Mouse (Mus musculus) inflammation-experienced regulatory T-cells, adult 6 months (primary cell): ENCODE data around the gene Gm20388. TPM values are rescaled to one million over a fixed set of nuclear protein-coding genes. Genes with fewer than 3 reads are reported as not detected.
"Not testable (repeated sequence)": the region's sequence is repeated elsewhere in the genome, so short reads cannot be mapped to it uniquely, and the experiment has no call there.

Experiments
- ATAC-seq: one replicate; pipeline ENCODE4 v1.8.0; 2017
- polyA plus RNA-seq, 3 experiments: library from polyadenylated mRNA; unstranded; fragments of 100-300 nt; shearing (Covaris generic); gene quantifications; one replicate each; pipeline ENCODE4 v1.2.1; 2017

The Gm20388 gene
- polyA plus RNA-seq, 3 experiments from 2014 or later: 10.8 to 14.1 (median 11.8) TPM

- ATAC-seq: no peak
Observed at GRCm38 (mm10) chr8:123255170-123255569, 3344.5 kb downstream of the Gm20388 start.

DNA sequence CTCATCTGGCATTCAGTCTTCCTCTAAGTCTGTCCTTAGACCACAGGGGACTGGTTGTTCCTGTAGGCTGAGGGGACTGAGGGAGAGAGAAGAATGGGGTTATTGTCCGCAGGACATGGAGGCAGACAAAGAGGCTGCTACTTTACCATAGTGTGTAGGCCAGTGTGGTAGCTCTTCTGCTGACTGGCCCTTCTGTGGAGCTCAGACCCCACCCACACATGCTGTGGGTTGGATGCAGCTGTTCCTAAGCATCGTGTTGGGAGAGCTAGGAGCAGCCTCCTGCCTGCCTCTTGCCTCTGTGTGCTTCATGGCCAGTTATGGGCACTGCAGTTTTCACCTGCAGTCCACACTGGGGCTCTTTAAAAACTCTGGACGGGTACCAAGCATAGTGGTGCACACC is 3346.5 kb downstream of the Gm20388 start:
- no peak for ATAC-seq

GRCm38 (mm10) chr8:123257593-123257992 is 3347.0 kb downstream of the Gm20388 start:
- not testable (repeated sequence) for ATAC-seq

DNA sequence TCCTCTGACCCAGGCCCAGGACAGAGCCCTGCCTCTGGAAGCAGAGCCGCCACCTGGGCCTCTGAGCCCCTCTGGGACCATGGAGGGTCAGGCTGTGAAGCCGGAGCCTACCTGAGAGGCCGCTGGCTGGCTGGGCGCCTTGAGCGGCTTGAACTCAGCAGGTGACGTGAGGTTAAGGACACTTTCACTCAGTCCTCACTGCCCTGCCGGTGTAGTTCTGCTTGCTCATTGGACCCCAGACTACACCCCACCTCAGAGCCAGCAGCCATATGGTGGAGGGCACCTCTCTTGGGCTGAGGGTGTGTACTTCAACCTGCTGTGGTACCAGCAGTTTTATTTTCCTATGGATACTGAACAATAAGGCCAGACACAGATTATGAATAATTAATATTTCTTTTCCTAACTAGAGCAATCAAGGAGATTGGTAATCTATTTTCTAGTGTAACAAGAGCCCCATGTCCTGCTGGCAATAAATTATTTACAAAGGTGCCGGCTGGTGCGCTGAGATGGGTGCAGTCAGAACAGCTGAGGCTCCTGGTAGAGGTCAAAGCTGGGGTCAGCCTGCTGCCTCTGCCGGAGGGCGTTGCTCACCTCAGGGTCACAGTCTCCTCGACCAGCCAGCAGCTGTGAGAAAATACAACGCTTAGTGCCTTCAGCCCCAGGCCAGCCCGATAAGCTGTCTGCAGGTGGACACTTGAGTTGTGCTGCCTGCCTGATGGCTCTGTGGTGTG is 3357.4 kb downstream of the Gm20388 start:
- no peak for ATAC-seq

DNA sequence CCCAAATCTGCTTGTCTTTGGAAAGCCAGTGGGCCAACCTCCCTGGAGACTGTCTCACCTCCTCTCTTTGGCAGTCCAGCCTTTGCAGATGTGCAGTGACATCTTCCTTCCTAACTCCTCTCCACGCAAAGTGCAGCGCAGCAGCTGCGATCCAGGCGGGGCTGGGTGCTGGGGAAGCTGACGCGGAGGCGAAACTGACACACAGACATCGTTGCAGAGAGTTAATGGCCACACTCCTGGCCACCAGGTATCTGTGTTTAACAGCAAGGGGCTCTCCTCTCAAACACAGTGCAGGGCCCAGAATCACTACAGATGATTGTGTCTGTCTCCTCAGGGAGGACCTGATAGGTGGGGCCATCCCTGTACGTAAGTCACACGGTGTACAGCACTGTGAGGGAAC is 3360.5 kb downstream of the Gm20388 start:
- no peak for ATAC-seq

DNA sequence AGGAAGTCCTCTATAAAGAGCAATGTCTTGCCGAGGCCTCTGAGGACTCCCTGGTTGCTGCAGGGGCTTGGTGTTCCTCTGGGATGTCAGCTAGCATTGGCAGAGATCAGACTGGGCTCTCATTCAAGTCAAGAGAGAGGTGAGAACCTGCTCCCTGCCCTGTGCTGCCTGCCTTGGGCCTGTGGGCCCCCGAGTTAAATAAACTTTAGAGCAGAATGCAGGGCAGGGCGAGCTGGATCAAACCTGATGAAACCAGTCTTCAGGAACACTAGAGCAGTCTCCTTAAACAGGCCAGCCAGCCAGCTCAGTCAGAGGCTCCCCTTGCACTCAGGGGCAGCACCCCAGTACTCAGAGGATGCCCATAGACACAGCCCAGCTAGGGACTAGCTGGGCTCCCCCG is 3361.3 kb downstream of the Gm20388 start:
- no peak for ATAC-seq

GRCm38 (mm10) chr8:123274447-123274846 is 3363.8 kb downstream of the Gm20388 start:
- no peak for ATAC-seq

DNA sequence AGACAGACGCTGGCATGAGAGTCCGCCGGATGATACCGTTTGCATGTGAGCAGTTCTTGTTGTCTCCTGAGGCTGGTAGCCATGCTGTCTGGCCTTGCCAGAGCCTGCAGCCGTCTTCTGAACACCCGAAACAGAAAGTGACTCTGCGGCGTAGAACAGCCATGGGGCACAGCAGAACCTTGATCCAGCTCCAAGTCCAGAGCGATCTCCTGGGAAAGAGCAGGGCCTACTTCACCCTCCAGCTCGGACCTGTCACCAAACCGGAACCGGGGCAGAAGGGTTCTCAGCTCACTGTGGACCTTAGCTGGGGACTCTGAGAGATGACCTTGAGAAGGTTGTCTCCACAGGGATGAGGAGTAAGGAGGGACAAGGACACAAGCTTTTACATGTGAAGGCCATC is 3364.5 kb downstream of the Gm20388 start:
- no peak for ATAC-seq

GRCm38 (mm10) chr8:123278445-123278844 is 3367.8 kb downstream of the Gm20388 start:
- ATAC-seq: no peak

DNA sequence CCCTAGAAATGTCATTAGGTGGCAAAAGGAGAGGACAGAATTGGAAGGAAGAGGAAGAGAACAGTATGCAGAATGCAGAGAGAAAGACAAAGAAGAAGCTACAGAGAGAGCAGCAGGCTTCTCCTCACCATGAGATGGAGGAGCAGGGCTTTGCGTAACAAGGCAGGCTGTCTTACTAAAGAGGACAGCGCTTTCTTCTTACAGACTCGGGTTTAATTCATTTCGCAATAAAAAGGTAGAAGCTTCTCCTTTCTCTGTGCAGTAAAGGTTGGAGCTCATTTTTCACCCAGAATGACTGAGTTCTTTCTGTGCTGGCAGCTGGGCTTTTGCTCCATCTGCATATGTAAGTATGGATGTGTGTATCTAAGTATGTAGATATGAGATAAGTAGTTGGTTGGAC is 3369.2 kb downstream of the Gm20388 start:
- no peak for ATAC-seq

DNA sequence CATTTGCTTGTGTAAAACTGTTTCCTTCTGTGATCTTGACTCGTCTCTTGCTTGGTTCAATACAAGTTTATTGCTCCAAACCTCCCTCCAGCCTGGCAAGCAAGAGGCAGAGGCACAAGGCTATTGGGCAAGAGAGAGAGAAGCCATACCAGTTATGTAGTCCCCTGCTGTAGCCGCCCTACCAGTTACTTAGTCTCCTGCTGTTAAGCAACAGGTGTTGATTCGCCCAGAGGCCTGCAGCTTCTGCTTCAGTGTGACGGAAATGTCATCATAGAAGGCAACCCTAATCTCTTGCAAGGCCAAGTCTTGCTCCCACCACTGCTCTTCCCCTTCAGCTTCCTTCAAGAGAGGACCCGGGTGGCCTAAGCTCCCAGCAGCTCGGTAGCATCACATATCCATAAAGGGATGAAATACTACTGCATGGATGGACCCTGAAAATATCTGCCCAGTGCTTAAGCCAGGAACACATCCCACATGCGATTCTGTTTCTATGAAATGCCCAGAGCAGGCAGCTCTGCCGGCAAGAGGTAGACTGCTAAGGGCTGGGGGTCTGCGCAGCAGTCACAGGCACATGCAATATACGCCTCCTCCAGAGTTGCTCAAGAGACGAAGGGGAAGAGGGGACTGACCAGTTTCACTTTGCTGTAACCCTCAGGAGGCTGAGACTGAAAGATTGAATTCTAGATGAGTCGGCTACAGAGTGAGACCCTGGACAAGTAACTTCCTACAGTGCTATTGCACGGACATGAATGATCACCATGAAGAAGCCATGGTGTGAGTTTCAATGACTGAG is 3369.9 kb downstream of the Gm20388 start:
- no peak for ATAC-seq

DNA sequence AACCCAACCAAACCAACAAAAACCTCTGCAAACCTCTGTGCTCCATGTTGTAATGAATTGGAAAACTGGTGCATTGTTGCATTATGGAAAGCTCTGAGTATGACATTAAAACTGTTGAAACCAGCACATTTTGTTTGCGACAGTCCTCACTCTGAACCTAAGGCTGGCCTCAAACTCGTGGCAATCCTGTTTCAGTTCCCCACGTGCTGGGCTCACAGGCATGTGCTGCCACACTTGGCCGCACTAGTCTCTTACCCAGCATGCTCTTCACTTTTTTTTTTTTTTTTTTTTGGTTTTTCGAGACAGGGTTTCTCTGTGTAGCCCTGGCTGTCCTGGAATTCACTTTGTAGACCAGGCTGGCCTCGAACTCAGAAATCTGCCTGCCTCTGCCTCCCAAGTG is 3372.4 kb downstream of the Gm20388 start:
- not testable (repeated sequence) for ATAC-seq

DNA sequence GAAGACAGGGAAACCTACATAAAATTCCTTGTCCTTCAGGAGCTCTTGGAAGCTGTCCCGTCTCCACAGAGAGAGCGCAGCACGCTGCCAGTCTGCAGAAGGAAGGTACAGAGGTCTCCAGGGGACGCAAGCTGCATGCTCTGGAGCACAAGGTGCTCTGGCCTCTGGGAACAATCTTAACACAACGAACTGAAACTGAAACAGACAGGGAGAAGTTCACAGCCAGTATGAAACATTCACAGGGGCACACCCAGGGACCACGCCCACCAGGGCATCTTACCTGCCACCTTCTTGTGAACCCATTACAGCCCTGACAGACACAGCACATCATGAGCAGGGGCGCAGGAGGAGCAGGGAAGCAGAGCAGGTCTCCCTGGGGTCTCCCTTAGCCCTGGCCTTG is 3373.3 kb downstream of the Gm20388 start:
- no peak for ATAC-seq

GRCm38 (mm10) chr8:123284493-123284892 is 3373.9 kb downstream of the Gm20388 start:
- ATAC-seq: no peak

- ATAC-seq: no peak
Observed at GRCm38 (mm10) chr8:123287362-123287761, 3376.7 kb downstream of the Gm20388 start.

- ATAC-seq: no peak
Observed at GRCm38 (mm10) chr8:123290166-123290565, 3379.5 kb downstream of the Gm20388 start.

DNA sequence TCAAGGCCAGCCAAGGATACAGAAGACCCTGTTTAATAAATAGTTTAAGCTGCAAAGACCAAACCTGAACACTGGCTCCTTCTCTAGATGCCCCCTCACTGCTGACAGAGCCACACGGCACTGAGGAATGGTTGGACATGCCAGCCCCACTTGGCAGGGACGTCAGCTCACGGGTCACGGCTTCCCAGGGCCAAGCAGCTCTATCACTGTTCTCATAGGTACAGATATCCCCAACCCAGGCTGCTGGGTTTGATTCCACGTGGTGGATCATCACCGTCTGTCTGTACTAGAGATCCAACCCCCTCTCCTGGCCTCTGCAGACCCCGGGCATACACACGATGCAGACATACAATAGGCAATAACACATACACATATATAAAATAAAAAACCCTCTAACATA is 3380.0 kb downstream of the Gm20388 start:
- no peak for ATAC-seq

DNA sequence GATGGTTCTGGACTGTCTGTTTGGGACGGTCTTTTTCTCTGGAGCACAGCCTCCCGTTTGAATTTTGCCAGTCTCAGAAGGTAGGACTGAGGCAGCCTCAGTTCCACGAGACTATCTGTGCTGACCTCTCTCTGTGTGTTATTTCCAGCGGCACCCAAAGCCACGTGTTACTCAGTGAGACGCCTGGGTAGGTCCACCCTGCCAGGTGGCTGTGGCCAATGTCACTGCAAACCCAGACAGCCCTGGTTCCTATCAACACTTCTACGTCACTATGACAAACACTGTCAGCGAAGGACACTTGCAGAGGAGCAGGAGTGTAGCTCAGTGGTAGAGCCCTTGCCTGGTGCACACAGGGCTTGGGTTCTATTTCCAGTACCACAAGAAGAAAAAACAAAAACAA is 3381.1 kb downstream of the Gm20388 start:
- no peak for ATAC-seq

GRCm38 (mm10) chr8:123292281-123292680 is 3381.6 kb downstream of the Gm20388 start:
- ATAC-seq: no peak

- ATAC-seq: no peak
Observed at GRCm38 (mm10) chr8:123292785-123293184, 3382.1 kb downstream of the Gm20388 start.

GRCm38 (mm10) chr8:123298301-123298700 is 3387.7 kb downstream of the Gm20388 start:
- ATAC-seq: no peak

DNA sequence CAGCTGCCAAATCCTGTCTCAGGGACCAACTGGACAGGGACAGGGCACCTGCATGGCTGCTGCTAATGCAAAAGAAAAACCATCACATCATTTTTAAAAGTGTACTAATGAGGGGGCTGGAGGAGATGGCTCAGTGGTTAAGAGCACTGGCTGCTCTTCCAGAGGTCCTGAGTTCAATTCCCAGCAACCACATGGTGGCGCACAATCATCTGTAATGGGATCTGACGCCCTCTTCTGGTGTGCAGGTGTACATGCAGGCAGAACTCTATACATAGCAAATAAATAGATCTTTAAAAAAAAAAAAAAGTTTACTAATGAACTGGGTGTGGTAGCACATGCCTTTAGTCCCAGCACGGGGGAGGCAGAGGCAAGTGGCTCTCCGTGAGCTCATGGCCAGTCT is 3398.1 kb downstream of the Gm20388 start:
- ATAC-seq: no peak

GRCm38 (mm10) chr8:123317781-123318466 is 3407.3 kb downstream of the Gm20388 start:
- ATAC-seq: no peak
